Mouse (Mus musculus) heart, postnatal 0 days (tissue): ENCODE data around the gene Gm6096.

ENCODE experiments used
- CTCF ChIP-seq: IDR thresholded peaks from 2 replicates; pipeline ENCODE4 v1.5.1; 2016; ENCODE audit warnings: antibody characterized with exemption, control low read depth, low read depth
- EP300 ChIP-seq: IDR thresholded peaks from 2 replicates; pipeline ENCODE4 v1.6.1; 2016; ENCODE audit warnings: antibody characterized with exemption, low read depth

GRCm38 (mm10) chr7:34268463-34268862 is 17.6 kb downstream of the Gm6096 start:
- TF ChIP-seq EP300: no peak
- TF ChIP-seq CTCF: no peak
